Mouse (Mus musculus) megakaryocyte, embryonic 14.5 days (primary cell): ENCODE results near the gene Cox5b.

Experiments
- FLI1 ChIP-seq: IDR thresholded peaks from 2 replicates; pipeline ENCODE4 v1.6.1; 2012; ENCODE audit warnings: low read length, inconsistent platforms, mixed read lengths
- GATA1 ChIP-seq: IDR thresholded peaks from 3 replicates; pipeline ENCODE4 v1.6.1; 2012; ENCODE audit warnings: mixed read lengths, low read length, inconsistent platforms, borderline replicate concordance

DNA sequence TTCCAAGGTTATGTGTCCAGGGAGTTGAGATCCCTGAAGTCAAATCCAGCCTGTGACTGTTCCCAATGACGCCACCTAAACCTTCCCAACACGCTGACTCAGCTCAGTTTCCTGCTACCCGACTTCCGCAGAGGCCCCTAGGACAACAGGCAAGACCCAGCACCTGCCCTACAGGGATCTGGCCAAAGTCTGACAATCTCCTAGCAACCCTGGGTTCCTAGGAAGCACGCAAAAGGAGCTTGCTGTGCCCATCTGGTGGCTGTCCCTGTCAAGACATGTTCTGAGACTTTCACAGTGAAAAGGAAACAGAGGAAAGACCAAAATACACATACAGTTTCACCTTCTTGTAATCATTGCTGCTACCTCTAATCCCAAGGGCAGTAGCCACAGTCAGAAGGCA is 43.6 kb upstream of the Cox5b start:
- TF ChIP-seq GATA1: no peak
- TF ChIP-seq FLI1: no peak
